Mouse (Mus musculus) forebrain, embryonic 16.5 days (tissue): ENCODE measurements around the gene Klhl42. TPM values are rescaled to one million over a fixed set of nuclear protein-coding genes. Genes with fewer than 3 reads are reported as not detected.

Experiments
- ATAC-seq: fragments of 200-750 bp; cut with Nextera tagmentation; 2 replicates; pipeline ENCODE4 v1.8.0; 2017; ENCODE audit warnings: mild to moderate bottlenecking, moderate library complexity
- H3K27ac ChIP-seq: fragments of 300-500 bp; sonication (generic); 2 replicates; pipeline ENCODE4 v1.5.1; 2014; ENCODE audit warnings: low read length, control low read depth
- H3K27me3 ChIP-seq: fragments of 300-500 bp; sonication (generic); replicated peaks from 2 replicates; pipeline ENCODE4 v1.6.1; 2014; ENCODE audit warnings: low read length; ENCODE audit not compliant: control insufficient read depth, insufficient read depth
- H3K36me3 ChIP-seq: fragments of 300-500 bp; sonication (generic); 2 replicates; pipeline ENCODE4 v1.6.1; 2014; ENCODE audit not compliant: control insufficient read depth, insufficient read depth
- H3K4me1 ChIP-seq: fragments of 300-500 bp; sonication (generic); replicated peaks from 2 replicates; pipeline ENCODE4 v1.6.1; 2014; ENCODE audit warnings: low read length; ENCODE audit not compliant: control insufficient read depth, insufficient read depth
- H3K4me2 ChIP-seq: fragments of 300-500 bp; sonication (generic); 2 replicates; pipeline ENCODE4 v1.6.1; 2014; ENCODE audit warnings: mild to moderate bottlenecking, low read length, control low read depth
- H3K4me3 ChIP-seq: fragments of 300-500 bp; sonication (generic); replicated peaks from 2 replicates; pipeline ENCODE4 v1.5.1; 2014; ENCODE audit warnings: mild to moderate bottlenecking, low read length, control low read depth
- H3K9ac ChIP-seq: fragments of 300-500 bp; sonication (generic); replicated peaks from 2 replicates; pipeline ENCODE4 v1.6.1; 2014; ENCODE audit warnings: low read depth, low read length, control low read depth
- H3K9me3 ChIP-seq: fragments of 300-500 bp; sonication (generic); 2 replicates; pipeline ENCODE4 v1.6.1; 2016; ENCODE audit warnings: low read length; ENCODE audit not compliant: control insufficient read depth
- WGBS: fragments of 180-500 bp; shearing (Covaris S2); extraction: QIAGEN DNeasy Blood & Tissue Kit; methylation state at CpG from one replicate; pipeline ENCODE4 v1.1.7; 2014; 5-methylcytosine and 5-hydroxymethylcytosine counted together
- polyA plus RNA-seq: library from polyadenylated mRNA; unstranded; fragments of >200 nt; fragmentation: Nextera tagmentation; extraction: Ambion mirVana; gene quantifications from 2 replicates; pipeline ENCODE4 v1.2.1, GENCODE M21; 2015

Gene Klhl42
- polyA plus RNA-seq, 1 experiment from 2014 or later, result 6.5 TPM

GRCm38 (mm10) chr6:147085398-147086040 lies 5.7 kb upstream of the Klhl42 start:
- Histone ChIP-seq H3K4me2 (no peak overlapping the region), H3K4me1 (peaks cover 12% of the 10 kb centered on the region), H3K4me3 (no peak overlapping the region), H3K27me3 (no peaks in the 10 kb centered on the region), H3K27ac (no peak overlapping the region), H3K9me3 (no peaks in the 10 kb centered on the region), H3K36me3 (no peaks in the 10 kb centered on the region), H3K9ac (no peak overlapping the region)
- no peak for ATAC-seq
- 59% methylated on average over 7 of the region's 7 CpGs for WGBS

- Histone ChIP-seq H3K9ac (peak within 1 kb of the TSS; percentile 42), H3K27me3 (no peaks in the 10 kb centered on the region), H3K9me3 (no peaks in the 10 kb centered on the region), H3K36me3 (no peaks in the 10 kb centered on the region), H3K4me3 (peak within 1 kb of the TSS; percentile 26), H3K4me1 (peaks cover 17% of the 10 kb centered on the region), H3K4me2 (peak within 1 kb of the TSS; percentile 53), H3K27ac (no peak within 1 kb of the TSS)
- ATAC-seq, result peak; percentile 4; the same call in 1 of the 2 replicates
- WGBS, result 5% methylated on average over 20 of the region's 20 CpGs
Observed at GRCm38 (mm10) chr6:147086594-147087225, 4.5 kb upstream of the Klhl42 start, which contains the start of gene Mansc4. Gene Mansc4, minus strand, starts transcription at chr6:147087032.

GRCm38 (mm10) chr6:147087736-147088135 lies 3.4 kb upstream of the Klhl42 start:
- no peaks in the 10 kb centered on the region for H3K9me3 ChIP-seq
- no peak overlapping the region for H3K4me2 ChIP-seq
- no peak for ATAC-seq
- no peak overlapping the region for H3K9ac ChIP-seq
- H3K4me3 ChIP-seq, result no peak overlapping the region
- no peaks in the 10 kb centered on the region for H3K36me3 ChIP-seq
- H3K4me1 ChIP-seq, result peaks cover 22% of the 10 kb centered on the region
- no peak overlapping the region for H3K27ac ChIP-seq
- WGBS, result 49% methylated on average over 7 of the region's 7 CpGs
- H3K27me3 ChIP-seq, result no peaks in the 10 kb centered on the region

GRCm38 (mm10) chr6:147088517-147088916 lies 2.7 kb upstream of the Klhl42 start:
- Histone ChIP-seq H3K4me2 (no peak overlapping the region), H3K9ac (no peak overlapping the region), H3K27me3 (no peaks in the 10 kb centered on the region), H3K36me3 (no peaks in the 10 kb centered on the region), H3K9me3 (no peaks in the 10 kb centered on the region), H3K4me1 (peaks cover 27% of the 10 kb centered on the region), H3K27ac (no peak overlapping the region), H3K4me3 (no peak overlapping the region)
- no peak for ATAC-seq
- WGBS, result 79% methylated on average over 3 of the region's 3 CpGs

GRCm38 (mm10) chr6:147090191-147090590 lies 988 bp upstream of the Klhl42 start:
- Histone ChIP-seq H3K9me3 (no peaks in the 10 kb centered on the region), H3K9ac (no peak overlapping the region), H3K27ac (no peak overlapping the region), H3K4me1 (peaks cover 38% of the 10 kb centered on the region), H3K4me2 (peak overlapping the region; percentile 86), H3K36me3 (no peaks in the 10 kb centered on the region), H3K4me3 (peak overlapping the region; percentile 76), H3K27me3 (no peaks in the 10 kb centered on the region)
- no peak for ATAC-seq
- WGBS, result 57% methylated on average over 5 of the region's 5 CpGs

- peaks cover 2% of the 10 kb centered on the region; the same call in 1 of the 2 replicates for H3K36me3 ChIP-seq
- no peaks in the 10 kb centered on the region for H3K9me3 ChIP-seq
- 1% methylated on average over 15 of the region's 15 CpGs for WGBS
- no peak overlapping the region; the same call in none of the 2 replicates for H3K27ac ChIP-seq
- H3K4me3 ChIP-seq, result peak overlapping the region; percentile 76
- H3K4me2 ChIP-seq, result peak overlapping the region; percentile 86
- H3K27me3 ChIP-seq, result no peaks in the 10 kb centered on the region
- ATAC-seq, result no peak; the same call in 1 of the 2 replicates
- H3K9ac ChIP-seq, result peak overlapping the region; percentile 98
- peaks cover 32% of the 10 kb centered on the region for H3K4me1 ChIP-seq
Observed at GRCm38 (mm10) chr6:147092136-147092535, 957 bp downstream of the Klhl42 start.

GRCm38 (mm10) chr6:147094771-147095170 lies 3.6 kb downstream of the Klhl42 start:
- peaks cover 2% of the 10 kb centered on the region; the same call in 1 of the 2 replicates for H3K36me3 ChIP-seq
- no peak overlapping the region for H3K4me3 ChIP-seq
- ATAC-seq, result no peak
- H3K9me3 ChIP-seq, result no peaks in the 10 kb centered on the region
- peaks cover 32% of the 10 kb centered on the region for H3K4me1 ChIP-seq
- no peak overlapping the region for H3K27ac ChIP-seq
- H3K4me2 ChIP-seq, result no peak overlapping the region
- H3K9ac ChIP-seq, result no peak overlapping the region
- 85% methylated on average over 7 of the region's 7 CpGs for whole genome bisulfite sequencing
- H3K27me3 ChIP-seq, result no peaks in the 10 kb centered on the region

- Histone ChIP-seq H3K27me3 (no peaks in the 10 kb centered on the region), H3K9me3 (no peaks in the 10 kb centered on the region), H3K27ac (no peak overlapping the region), H3K4me1 (peaks cover 21% of the 10 kb centered on the region), H3K36me3 (peaks cover 2% of the 10 kb centered on the region; the same call in 1 of the 2 replicates), H3K9ac (no peak overlapping the region), H3K4me2 (no peak overlapping the region), H3K4me3 (no peak overlapping the region)
- no peak for ATAC-seq
- 94% methylated on average over 4 of the region's 4 CpGs for WGBS
Observed at GRCm38 (mm10) chr6:147096109-147096508, 4.9 kb downstream of the Klhl42 start.

- H3K27ac ChIP-seq, result no peak overlapping the region
- no peaks in the 10 kb centered on the region for H3K27me3 ChIP-seq
- peaks cover 2% of the 10 kb centered on the region; the same call in 1 of the 2 replicates for H3K36me3 ChIP-seq
- peaks cover 21% of the 10 kb centered on the region for H3K4me1 ChIP-seq
- H3K4me3 ChIP-seq, result no peak overlapping the region
- 82% methylated on average over 3 of the region's 3 CpGs for WGBS
- H3K4me2 ChIP-seq, result no peak overlapping the region
- no peak overlapping the region for H3K9ac ChIP-seq
- no peak for ATAC-seq
- H3K9me3 ChIP-seq, result no peaks in the 10 kb centered on the region
Observed at GRCm38 (mm10) chr6:147096934-147097333, 5.8 kb downstream of the Klhl42 start.
